Mouse (Mus musculus) liver, embryonic 12.5 days (tissue): ENCODE measurements around the gene Ssb. TPM values are rescaled to one million over a fixed set of nuclear protein-coding genes. Genes with fewer than 3 reads are reported as not detected.

Source experiments
- ATAC-seq: fragments of 200-750 bp; cut with Nextera tagmentation; 2 replicates; pipeline ENCODE4 v1.8.0; 2017; ENCODE audit warnings: moderate number of reproducible peaks, mild to moderate bottlenecking, moderate library complexity
- H3K27ac ChIP-seq: fragments of 300-500 bp; sonication (generic); 2 replicates; pipeline ENCODE4 v1.5.1; 2016; ENCODE audit warnings: mild to moderate bottlenecking
- H3K27me3 ChIP-seq: fragments of 300-500 bp; sonication (generic); replicated peaks from 2 replicates; pipeline ENCODE4 v1.6.1; 2016; ENCODE audit warnings: mild to moderate bottlenecking, moderate library complexity
- H3K36me3 ChIP-seq: fragments of 300-500 bp; sonication (generic); 2 replicates; pipeline ENCODE4 v1.6.1; 2016; ENCODE audit warnings: mild to moderate bottlenecking, moderate library complexity
- H3K4me1 ChIP-seq: fragments of 300-500 bp; sonication (generic); 2 replicates; pipeline ENCODE4 v1.6.1; 2016
- H3K4me2 ChIP-seq: fragments of 300-500 bp; sonication (generic); 2 replicates; pipeline ENCODE4 v1.6.1; 2016; ENCODE audit warnings: mild to moderate bottlenecking, moderate library complexity
- H3K4me3 ChIP-seq: fragments of 300-500 bp; sonication (generic); 2 replicates; pipeline ENCODE4 v1.5.1; 2016; ENCODE audit warnings: mild to moderate bottlenecking, moderate library complexity
- H3K9ac ChIP-seq: fragments of 300-500 bp; sonication (generic); 2 replicates; pipeline ENCODE4 v1.6.1; 2016; ENCODE audit warnings: mild to moderate bottlenecking, moderate library complexity
- H3K9me3 ChIP-seq: fragments of 300-500 bp; sonication (generic); replicated peaks from 2 replicates; pipeline ENCODE4 v1.6.1; 2016; ENCODE audit warnings: mild to moderate bottlenecking, moderate library complexity
- WGBS: fragments of 180-500 bp; shearing (Covaris S2); methylation state at CpG from one replicate; pipeline ENCODE4 v1.1.7; 2016; ENCODE audit not compliant: insufficient replicate concordance; 5-methylcytosine and 5-hydroxymethylcytosine counted together
- polyA plus RNA-seq: library from polyadenylated mRNA; unstranded; fragments of >200 nt; fragmentation: Nextera tagmentation; extraction: Ambion mirVana; gene quantifications from 2 replicates; pipeline ENCODE4 v1.2.1, GENCODE M21; 2016

The Ssb gene
- polyA plus RNA-seq, 1 experiment from 2014 or later: 219 TPM

GRCm38 (mm10) chr2:69884581-69884980 lies 23.2 kb downstream of the Ssb start:
- Histone ChIP-seq H3K27ac (peak overlapping the region; percentile 82), H3K4me3 (peak overlapping the region; percentile 72), H3K9ac (peak overlapping the region; percentile 86), H3K9me3 (no peaks in the 10 kb centered on the region), H3K36me3 (peaks cover 10% of the 10 kb centered on the region), H3K27me3 (no peaks in the 10 kb centered on the region), H3K4me1 (peaks cover 18% of the 10 kb centered on the region), H3K4me2 (peak overlapping the region; percentile 70)
- ATAC-seq: no peak
- WGBS: 25% methylated on average over 6 of the region's 6 CpGs

DNA sequence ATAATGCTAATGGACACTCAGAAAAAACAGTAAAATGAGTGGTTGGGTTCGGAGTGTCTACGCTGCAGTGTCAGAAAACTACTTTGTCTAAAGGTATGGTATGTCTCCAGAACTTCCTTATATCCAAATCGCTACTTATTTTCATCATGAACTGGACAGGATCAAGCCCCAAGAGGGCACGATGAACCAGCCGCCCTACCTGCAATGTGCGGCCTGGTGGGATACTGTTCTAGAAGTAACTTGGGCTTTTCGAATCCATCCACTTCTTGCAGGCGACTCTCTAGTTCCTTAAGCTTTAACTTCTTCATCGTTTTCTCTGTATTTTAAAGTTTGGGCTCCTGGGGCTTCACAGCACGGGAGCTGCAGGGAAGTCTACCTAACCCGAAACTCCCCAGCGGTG lies 23.7 kb downstream of the Ssb start:
- WGBS: 2% methylated on average over 12 of the region's 12 CpGs
- Histone ChIP-seq H3K9ac (peak overlapping the region; percentile 86), H3K4me2 (peak overlapping the region; percentile 70), H3K27ac (peak overlapping the region; percentile 82), H3K27me3 (no peaks in the 10 kb centered on the region), H3K4me1 (peaks cover 18% of the 10 kb centered on the region), H3K36me3 (peaks cover 6% of the 10 kb centered on the region), H3K4me3 (peak overlapping the region; percentile 72), H3K9me3 (no peaks in the 10 kb centered on the region)
- ATAC-seq: peak; percentile 58

- no peaks in the 10 kb centered on the region for H3K9me3 ChIP-seq
- H3K36me3 ChIP-seq: peaks cover 3% of the 10 kb centered on the region; the same call in 1 of the 2 replicates
- H3K9ac ChIP-seq: peak within 1 kb of the TSS; percentile 86
- H3K27me3 ChIP-seq: no peaks in the 10 kb centered on the region
- peak; percentile 98 for ATAC-seq
- H3K4me3 ChIP-seq: peak within 1 kb of the TSS; percentile 72
- peaks cover 19% of the 10 kb centered on the region for H3K4me1 ChIP-seq
- H3K27ac ChIP-seq: peak within 1 kb of the TSS; percentile 82
- WGBS: 1% methylated on average over 45 of the region's 45 CpGs
- H3K4me2 ChIP-seq: peak within 1 kb of the TSS; percentile 70
Measured at GRCm38 (mm10) chr2:69885451-69886305, 24.3 kb downstream of the Ssb start, which contains the start of gene Mettl5. Gene Mettl5 (minus strand): TSS chr2:69885615.

- WGBS: 63% methylated on average over 2 of the region's 2 CpGs
- H3K27ac ChIP-seq: no peak overlapping the region
Measured at GRCm38 (mm10) chr2:69888957-69889356, 27.6 kb downstream of the Ssb start.

DNA sequence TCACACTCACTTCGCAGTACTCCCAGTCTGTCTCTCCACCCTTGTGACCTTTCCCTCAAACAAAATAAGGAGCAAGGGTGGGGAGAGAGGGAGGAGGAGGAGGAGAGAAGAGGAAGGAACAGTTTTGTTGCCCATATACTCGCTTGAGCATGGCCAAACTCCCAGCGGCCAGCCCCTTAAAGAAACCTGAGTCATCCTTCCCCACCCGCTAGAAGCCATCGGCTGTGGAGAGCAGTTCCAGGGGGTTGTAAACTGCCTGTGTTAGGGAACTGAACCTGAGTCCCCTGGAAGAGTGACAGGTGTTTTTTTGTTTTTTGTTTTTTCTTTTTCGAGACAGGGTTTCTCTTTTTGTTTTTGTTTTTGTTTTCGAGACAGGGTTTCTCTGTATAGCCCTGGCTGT lies 29.5 kb downstream of the Ssb start:
- ATAC-seq: peak; percentile 58; the same call in 1 of the 2 replicates
- Histone ChIP-seq H3K4me2 (no peak overlapping the region), H3K27me3 (no peaks in the 10 kb centered on the region), H3K9me3 (no peaks in the 10 kb centered on the region), H3K9ac (no peak overlapping the region), H3K27ac (no peak overlapping the region), H3K4me3 (no peak overlapping the region), H3K36me3 (no peaks in the 10 kb centered on the region), H3K4me1 (peaks cover 18% of the 10 kb centered on the region)
- 32% methylated on average over 7 of the region's 7 CpGs for WGBS

More at GRCm38 (mm10) chr2:69888957-69889356, 27.6 kb downstream of the Ssb start:
- no peaks in the 10 kb centered on the region for H3K27me3 ChIP-seq
- H3K9me3 ChIP-seq: no peaks in the 10 kb centered on the region
- no peak for ATAC-seq
- peaks cover 24% of the 10 kb centered on the region for H3K4me1 ChIP-seq
- H3K9ac ChIP-seq: no peak overlapping the region
- H3K36me3 ChIP-seq: no peaks in the 10 kb centered on the region
- no peak overlapping the region for H3K4me3 ChIP-seq
- no peak overlapping the region for H3K4me2 ChIP-seq

GRCm38 (mm10) chr2:69893145-69893544 lies 31.8 kb downstream of the Ssb start:
- no peaks in the 10 kb centered on the region for H3K9me3 ChIP-seq
- WGBS: 80% methylated on average over 1 of the region's 1 CpGs

GRCm38 (mm10) chr2:69893891-69894290 lies 32.5 kb downstream of the Ssb start:
- Histone ChIP-seq H3K9me3 (no peaks in the 10 kb centered on the region), H3K9ac (no peak overlapping the region), H3K4me1 (peaks cover 33% of the 10 kb centered on the region), H3K4me3 (no peak overlapping the region), H3K4me2 (no peak overlapping the region), H3K27me3 (no peaks in the 10 kb centered on the region), H3K36me3 (no peaks in the 10 kb centered on the region), H3K27ac (no peak overlapping the region)
- no peak for ATAC-seq
- 78% methylated on average over 5 of the region's 5 CpGs for WGBS

More at GRCm38 (mm10) chr2:69893145-69893544, 31.8 kb downstream of the Ssb start:
- H3K4me2 ChIP-seq: no peak overlapping the region
- peaks cover 26% of the 10 kb centered on the region for H3K4me1 ChIP-seq
- no peaks in the 10 kb centered on the region for H3K36me3 ChIP-seq
- no peak for ATAC-seq
- no peaks in the 10 kb centered on the region for H3K27me3 ChIP-seq
- no peak overlapping the region for H3K9ac ChIP-seq
- H3K27ac ChIP-seq: no peak overlapping the region
- no peak overlapping the region for H3K4me3 ChIP-seq

DNA sequence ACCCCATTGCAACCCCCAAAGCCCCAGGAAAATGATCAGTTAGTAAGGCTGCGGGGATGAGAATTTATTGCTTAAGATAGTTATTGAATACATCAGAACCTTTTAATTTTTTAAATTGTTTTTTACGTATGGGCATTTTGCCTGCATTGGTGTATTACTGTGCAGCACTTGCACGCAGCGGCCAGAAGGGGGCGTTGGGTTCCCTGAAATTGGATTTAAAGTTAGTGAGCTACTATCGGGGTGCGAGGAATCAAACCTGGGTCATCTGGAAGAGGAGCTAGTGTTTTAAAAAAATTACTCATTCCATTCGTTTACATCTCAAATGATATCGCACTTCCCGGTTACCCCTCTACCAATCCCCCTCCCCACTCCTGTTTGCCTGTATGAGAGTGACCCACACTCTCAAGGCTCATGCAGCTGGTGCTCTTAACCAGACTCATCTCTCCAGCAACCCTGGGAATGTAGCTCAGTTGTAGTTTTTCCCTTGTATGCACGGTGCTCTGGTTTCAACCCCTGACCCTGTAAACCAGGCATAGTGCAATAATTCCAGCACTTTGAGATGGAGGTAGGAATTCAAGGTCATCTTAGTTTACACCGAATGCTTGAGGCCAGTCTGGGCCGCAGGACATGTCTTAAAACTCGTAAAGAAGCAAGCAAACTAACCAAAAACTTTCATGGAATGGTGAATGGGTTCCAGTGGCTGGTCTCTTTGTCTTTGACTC lies 34.3 kb downstream of the Ssb start:
- Histone ChIP-seq H3K27ac (peak overlapping the region; percentile 79), H3K9ac (no peak overlapping the region), H3K9me3 (no peaks in the 10 kb centered on the region), H3K4me1 (peaks cover 40% of the 10 kb centered on the region), H3K4me3 (no peak overlapping the region), H3K36me3 (peaks cover 4% of the 10 kb centered on the region), H3K4me2 (peak overlapping the region; percentile 96), H3K27me3 (no peaks in the 10 kb centered on the region)
- no peak for ATAC-seq
- 59% methylated on average over 14 of the region's 14 CpGs for WGBS

DNA sequence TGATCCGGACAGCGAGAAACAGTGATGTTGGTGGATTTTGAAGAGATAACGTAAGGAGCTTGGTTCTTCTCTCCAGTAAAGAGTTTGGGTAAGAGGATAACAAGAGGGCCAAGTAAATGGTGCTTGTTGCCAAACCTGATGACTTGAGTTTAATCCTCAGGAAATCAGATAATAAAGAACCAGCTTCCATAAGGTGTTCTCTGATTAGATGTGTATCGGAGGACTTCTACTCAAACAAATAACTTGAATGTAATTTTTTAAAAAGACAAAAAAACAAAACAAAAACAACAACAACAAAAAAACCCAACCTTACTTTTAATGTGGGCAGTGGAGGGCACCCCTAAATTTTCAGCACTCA lies 34.8 kb downstream of the Ssb start:
- Histone ChIP-seq H3K4me2 (peak overlapping the region; percentile 96), H3K4me3 (no peak overlapping the region), H3K9ac (no peak overlapping the region), H3K4me1 (peaks cover 34% of the 10 kb centered on the region), H3K9me3 (no peaks in the 10 kb centered on the region), H3K36me3 (peaks cover 8% of the 10 kb centered on the region), H3K27me3 (no peaks in the 10 kb centered on the region), H3K27ac (peak overlapping the region; percentile 79)
- 38% methylated on average over 4 of the region's 4 CpGs for WGBS
- no peak for ATAC-seq

DNA sequence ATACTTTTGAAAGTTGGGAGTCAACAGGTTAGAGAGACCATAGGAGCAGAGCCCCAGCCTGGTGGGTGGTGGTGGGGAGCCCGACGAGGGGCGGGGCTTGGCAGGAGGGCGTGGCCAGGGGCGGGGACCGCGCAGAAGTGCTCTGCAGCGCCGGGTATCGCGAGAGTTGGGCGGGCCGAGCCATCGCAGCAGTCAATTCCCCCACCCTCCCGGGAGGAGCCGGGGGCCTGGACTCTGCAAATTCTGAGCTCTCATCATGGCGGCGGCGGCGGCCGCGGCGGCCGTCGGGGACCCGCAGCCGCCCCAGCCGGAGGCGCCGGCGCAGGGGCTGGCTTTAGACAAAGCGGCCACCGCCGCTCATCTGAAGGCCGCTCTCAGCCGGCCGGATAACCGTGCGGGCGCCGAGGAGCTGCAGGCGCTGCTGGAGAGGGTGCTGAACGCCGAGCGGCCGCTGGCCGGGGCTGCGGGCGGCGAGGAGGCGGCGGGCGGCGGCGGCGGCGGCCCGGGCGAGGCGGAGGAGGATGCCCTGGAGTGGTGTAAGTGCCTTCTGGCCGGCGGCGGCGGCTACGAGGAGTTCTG lies 35.8 kb downstream of the Ssb start, which contains the start of gene Ubr3:
Ubr3 (plus strand) TSS at position 208 of the 579 bp plus-strand sequence.
- Histone ChIP-seq H3K9me3 (no peaks in the 10 kb centered on the region), H3K27ac (peak within 1 kb of the TSS; percentile 97), H3K27me3 (no peaks in the 10 kb centered on the region), H3K4me2 (peak within 1 kb of the TSS; percentile 96), H3K4me1 (peaks cover 30% of the 10 kb centered on the region), H3K4me3 (peak within 1 kb of the TSS; percentile 99), H3K9ac (peak within 1 kb of the TSS; percentile 100), H3K36me3 (peaks cover 15% of the 10 kb centered on the region)
- WGBS: under 1% methylated on average over 62 of the region's 65 CpGs
- peak; percentile 94 for ATAC-seq

DNA sequence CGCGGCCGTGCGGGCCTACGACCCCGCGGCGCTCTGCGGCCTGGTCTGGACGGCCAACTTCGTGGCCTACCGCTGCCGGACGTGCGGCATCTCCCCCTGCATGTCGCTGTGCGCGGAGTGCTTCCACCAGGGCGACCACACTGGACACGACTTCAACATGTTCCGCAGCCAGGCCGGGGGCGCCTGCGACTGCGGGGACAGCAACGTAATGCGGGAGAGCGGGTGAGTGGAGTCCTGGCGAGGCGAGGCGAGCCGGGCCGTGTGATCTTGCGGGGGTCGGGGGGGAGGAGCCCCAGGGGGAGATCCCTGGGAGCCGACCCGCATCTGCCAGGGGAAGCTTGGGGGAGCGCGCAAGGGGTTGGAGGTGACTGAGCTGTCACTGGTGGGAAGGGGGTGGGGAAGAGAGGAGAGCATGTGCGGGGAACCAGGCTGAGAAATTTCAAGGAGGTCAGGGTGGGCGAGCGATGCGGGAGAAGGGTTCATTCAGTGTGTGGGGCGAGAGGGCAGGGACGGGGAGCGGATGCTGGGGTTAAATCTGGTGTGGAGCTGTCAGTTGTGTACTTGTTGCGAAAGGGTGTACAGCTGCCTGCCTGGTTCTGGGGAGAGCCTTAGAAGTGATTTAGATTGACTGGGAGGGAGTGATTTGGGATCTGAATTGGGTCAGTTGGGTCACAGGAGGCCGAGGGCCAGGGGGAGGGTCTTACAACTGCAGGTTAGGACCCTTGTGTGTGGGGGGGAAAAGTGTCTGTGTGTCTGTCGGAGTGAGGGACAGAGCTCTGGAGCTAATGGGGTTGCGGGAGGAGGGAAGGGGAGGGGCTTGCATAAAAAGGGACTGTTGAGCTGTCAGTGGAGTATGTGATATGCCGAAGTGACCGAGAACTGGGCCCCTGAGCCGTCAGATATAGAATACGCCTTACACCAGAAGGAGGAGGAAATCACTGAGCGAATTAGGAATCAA lies 36.5 kb downstream of the Ssb start:
- ATAC-seq: peak; percentile 82
- Histone ChIP-seq H3K9me3 (no peaks in the 10 kb centered on the region), H3K4me1 (peaks cover 30% of the 10 kb centered on the region), H3K27me3 (no peaks in the 10 kb centered on the region), H3K4me2 (peak overlapping the region; percentile 96), H3K27ac (peak overlapping the region; percentile 97), H3K4me3 (peak overlapping the region; percentile 99), H3K9ac (peak overlapping the region; percentile 100), H3K36me3 (peaks cover 16% of the 10 kb centered on the region)
- WGBS: under 1% methylated on average over 51 of the region's 55 CpGs
